Mouse (Mus musculus) liver, postnatal 0 days (tissue): ENCODE measurements around the gene Tnks2.

ENCODE experiments used
- CTCF ChIP-seq: sonication (generic); IDR thresholded peaks from 2 replicates; pipeline ENCODE4 v1.5.1; 2016; ENCODE audit warnings: antibody characterized with exemption, low read depth
- EP300 ChIP-seq: IDR thresholded peaks from 2 replicates; pipeline ENCODE4 v1.6.1; 2016; ENCODE audit warnings: antibody characterized with exemption, low read depth, mild to moderate bottlenecking

DNA sequence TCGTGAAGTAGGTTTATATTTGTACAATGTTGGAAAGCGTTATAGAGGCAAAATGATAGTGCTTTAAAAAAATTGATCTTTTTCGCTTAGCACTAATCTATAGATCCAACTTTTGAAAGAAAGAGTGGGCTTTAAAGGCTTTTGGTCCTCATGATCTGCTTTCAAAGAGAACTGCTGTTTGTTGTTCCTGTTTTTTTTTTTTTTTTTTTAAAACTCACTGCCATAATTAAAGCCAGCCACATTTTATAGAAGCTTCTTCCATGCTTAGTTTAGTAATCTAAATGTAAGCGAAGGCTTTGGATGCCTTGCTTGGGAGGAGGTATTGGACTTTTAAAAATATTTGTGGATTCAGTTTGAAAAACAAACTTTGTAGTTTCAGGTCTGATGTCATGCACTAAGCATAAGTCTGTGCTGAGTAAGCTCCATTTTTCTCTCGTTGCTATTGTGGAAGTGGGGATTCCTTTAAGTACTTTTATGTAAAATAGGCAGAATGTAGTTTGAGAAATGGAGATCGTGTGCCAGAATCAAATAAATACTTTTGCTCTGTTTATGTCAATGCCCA, 93.8 kb downstream of the Tnks2 start:
- TF ChIP-seq CTCF (no peak), EP300 (no peak)
